In genomic region chr6:128961110-128961509, GRCm38 (mm10) we compare ENCODE assay signal across 15 mouse cellular contexts. TPM values are rescaled to one million over a fixed set of nuclear protein-coding genes. Genes with fewer than 3 reads are reported as not detected.
"Had no signal": no experiment of that assay in that cellular context is flagged by ENCODE, and none has a peak within 500 bp of the region (broad histone marks: within the 10 kb centered on the region; RNA-seq: fewer than 3 reads in every experiment).

No protein-coding gene starts in this region.

- H3K27me3 ChIP-seq: kidney, embryonic 15.5 days; limb, embryonic 13.5 days; liver, embryonic 15.5 days; midbrain, embryonic 13.5 days; stomach, embryonic 15.5 days had no signal

- DNase-seq: kidney, adult 18-20 months; kidney, postnatal 25 days; left cerebral cortex, postnatal 4 days; right cerebral cortex, postnatal 14 days; thymus, postnatal 4 days had no signal

- H3K27ac ChIP-seq: kidney, embryonic 15.5 days; limb, embryonic 13.5 days; liver, embryonic 15.5 days; midbrain, embryonic 13.5 days; stomach, embryonic 15.5 days had no signal

- H3K9me3 ChIP-seq: kidney, embryonic 15.5 days; limb, embryonic 13.5 days; liver, embryonic 15.5 days; midbrain, embryonic 13.5 days; stomach, embryonic 15.5 days had no signal

- H3K4me1 ChIP-seq: kidney, embryonic 15.5 days; limb, embryonic 13.5 days; liver, embryonic 15.5 days; midbrain, embryonic 13.5 days; stomach, embryonic 15.5 days had no signal

- H3K36me3 ChIP-seq: kidney, embryonic 15.5 days; limb, embryonic 13.5 days; liver, embryonic 15.5 days; midbrain, embryonic 13.5 days; stomach, embryonic 15.5 days had no signal

- H3K4me2 ChIP-seq: kidney, embryonic 15.5 days; limb, embryonic 13.5 days; liver, embryonic 15.5 days; midbrain, embryonic 13.5 days; stomach, embryonic 15.5 days had no signal

- H3K4me3 ChIP-seq: kidney, embryonic 15.5 days; limb, embryonic 13.5 days; liver, embryonic 15.5 days; midbrain, embryonic 13.5 days; stomach, embryonic 15.5 days had no signal

- ATAC-seq: inflammation-experienced regulatory T-cells, adult 6 months; midbrain, embryonic 13.5 days had no signal

- H3K9ac ChIP-seq: kidney, embryonic 15.5 days; limb, embryonic 13.5 days; liver, embryonic 15.5 days; midbrain, embryonic 13.5 days; stomach, embryonic 15.5 days had no signal

RNA-seq across cellular contexts. Expression of gene Clec2g, which starts 26.9 kb away (rescaled TPM):
- polyA plus RNA-seq: kidney, embryonic 15.5 days; limb, embryonic 13.5 days; liver, adult 2 months; liver, embryonic 15.5 days; lung, embryonic 16.5 days; midbrain, embryonic 13.5 days; midbrain, postnatal 0 days; neural tube, embryonic 14.5 days had no signal
